Mouse (Mus musculus): ENCODE measurements around the gene Slc7a7.

DNA sequence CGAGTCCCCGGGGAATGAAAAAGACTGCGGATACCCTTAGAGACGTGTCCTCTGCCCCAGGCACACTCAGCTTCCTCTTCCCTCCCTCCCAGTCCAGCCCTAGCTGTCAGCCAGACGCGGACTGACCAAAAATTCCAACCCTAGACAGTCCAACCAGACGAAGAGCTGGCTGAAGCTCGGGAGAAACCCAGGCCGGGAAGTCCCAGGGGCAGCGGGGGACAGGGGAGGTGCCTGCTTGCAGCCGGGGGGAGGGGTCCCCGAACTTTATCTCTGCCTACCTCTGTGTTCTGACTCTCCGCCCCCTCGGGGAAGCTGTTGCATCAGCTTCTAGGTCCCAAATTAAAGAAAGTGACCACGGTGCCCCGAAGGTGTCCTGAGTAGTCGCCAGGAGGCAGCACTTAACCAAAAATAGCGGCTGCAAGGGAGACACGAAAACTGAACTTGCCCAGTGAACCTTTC lies at the start of gene Slc7a7:
- TF ChIP-seq CTCF (IDR thresholded peaks at IDR 0.05; ENCODE audit: borderline replicate concordance, insufficient read depth, low read depth, low read length) (no peak), POLR2A (IDR thresholded peaks at IDR 0.05; ENCODE audit: borderline replicate concordance, insufficient read depth, low read length) (no peak)

Data from cerebellum, adult 2 months (tissue).